Mouse (Mus musculus) spleen, postnatal 4 days (tissue): ENCODE data around the gene Amdhd1.

ENCODE experiments used
- DNase-seq, 2 experiments: peaks; one replicate each; pipeline ENCODE4 v3.0.0; 2022; ENCODE audit warnings: low spot score in 2 of 2

Gene Amdhd1

DNA sequence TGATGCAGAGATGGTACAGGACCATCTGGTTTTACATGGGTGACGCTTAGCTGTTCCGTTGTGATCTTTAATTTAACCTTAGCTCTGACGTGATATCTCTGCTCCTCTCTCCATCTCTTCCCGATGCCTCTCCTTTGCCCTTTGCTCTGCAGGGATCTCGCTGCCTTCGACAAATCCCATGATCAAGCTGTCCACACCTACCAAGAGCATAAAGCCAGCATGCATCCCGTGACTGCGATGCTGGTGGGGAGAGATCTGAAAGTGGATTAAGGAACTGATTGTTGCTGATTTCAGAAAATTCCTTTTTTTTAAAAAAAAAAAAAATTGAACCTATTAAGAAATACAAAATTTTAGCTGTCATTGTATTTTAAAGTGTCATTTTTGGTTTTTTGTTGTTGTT, 55.3 kb downstream of the Amdhd1 start:
- no peak for DNase-seq
